Mouse (Mus musculus) neural tube, embryonic 14.5 days (tissue): Measurements from ENCODE around the gene Abi1. TPM values are rescaled to one million over a fixed set of nuclear protein-coding genes. Genes with fewer than 3 reads are reported as not detected.
"Not testable (repeated sequence)": the region's sequence is repeated elsewhere in the genome, so short reads cannot be mapped to it uniquely, and the experiment has no call there.

ENCODE experiments used
- ATAC-seq: fragments of 200-750 bp; cut with Nextera tagmentation; 2 replicates; pipeline ENCODE4 v1.8.0; 2017; ENCODE audit warnings: low read depth, mild to moderate bottlenecking, moderate TSS enrichment, moderate library complexity
- H3K27ac ChIP-seq: fragments of 300-500 bp; sonication (generic); 2 replicates; pipeline ENCODE4 v1.5.1; 2014; ENCODE audit warnings: low read depth, mild to moderate bottlenecking, control low read depth, low read length, moderate library complexity, mixed read lengths
- H3K27me3 ChIP-seq: fragments of 300-500 bp; sonication (generic); 2 replicates; pipeline ENCODE4 v1.6.1; 2014; ENCODE audit warnings: low read length; ENCODE audit not compliant: control insufficient read depth, insufficient read depth
- H3K36me3 ChIP-seq: fragments of 300-500 bp; sonication (generic); 2 replicates; pipeline ENCODE4 v1.6.1; 2014; ENCODE audit warnings: low read length, mixed read lengths; ENCODE audit not compliant: control insufficient read depth, insufficient read depth
- H3K4me1 ChIP-seq: fragments of 300-500 bp; sonication (generic); 2 replicates; pipeline ENCODE4 v1.6.1; 2014; ENCODE audit warnings: low read length; ENCODE audit not compliant: control insufficient read depth, insufficient read depth
- H3K4me2 ChIP-seq: fragments of 300-500 bp; sonication (generic); 2 replicates; pipeline ENCODE4 v1.6.1; 2014; ENCODE audit warnings: mild to moderate bottlenecking, low read depth, low read length, control low read depth
- H3K4me3 ChIP-seq: fragments of 300-500 bp; sonication (generic); 2 replicates; pipeline ENCODE4 v1.5.1; 2014; ENCODE audit warnings: low read depth, low read length, control low read depth, mixed read lengths
- H3K9ac ChIP-seq: fragments of 300-500 bp; sonication (generic); replicated peaks from 2 replicates; pipeline ENCODE4 v1.6.1; 2014; ENCODE audit warnings: low read depth, mild to moderate bottlenecking, control low read depth, low read length, mixed read lengths
- H3K9me3 ChIP-seq: fragments of 300-500 bp; sonication (generic); 2 replicates; pipeline ENCODE4 v1.6.1; 2016; ENCODE audit warnings: low read length; ENCODE audit not compliant: control insufficient read depth
- WGBS: fragments of 180-500 bp; shearing (Covaris S2); extraction: QIAGEN DNeasy Blood & Tissue Kit; methylation state at CpG from one replicate; pipeline ENCODE4 v1.1.7; 2014; 5-methylcytosine and 5-hydroxymethylcytosine counted together
- polyA plus RNA-seq: library from polyadenylated mRNA; unstranded; fragments of >200 nt; fragmentation: Nextera tagmentation; extraction: Ambion mirVana; gene quantifications from 2 replicates; pipeline ENCODE4 v1.2.1, GENCODE M21; 2014

Gene Abi1
- polyA plus RNA-seq, 1 experiment from 2014 or later, result 64.8 TPM

GRCm38 (mm10) chr2:22961681-22962080, 78.4 kb downstream of the Abi1 start:
- no peak overlapping the region for H3K9ac ChIP-seq
- ATAC-seq, result no peak
- no peaks in the 10 kb centered on the region for H3K36me3 ChIP-seq
- WGBS, result 95% methylated on average over 2 of the region's 2 CpGs
- no peak overlapping the region for H3K4me3 ChIP-seq
- no peak overlapping the region for H3K4me2 ChIP-seq
- H3K4me1 ChIP-seq, result no peaks in the 10 kb centered on the region
- no peaks in the 10 kb centered on the region for H3K9me3 ChIP-seq
- H3K27me3 ChIP-seq, result no peaks in the 10 kb centered on the region
- H3K27ac ChIP-seq, result no peak overlapping the region

- no peaks in the 10 kb centered on the region for H3K4me1 ChIP-seq
- ATAC-seq, result no peak
- no peaks in the 10 kb centered on the region for H3K9me3 ChIP-seq
- no peaks in the 10 kb centered on the region for H3K36me3 ChIP-seq
- WGBS, result 67% methylated on average over 1 of the region's 1 CpGs
- no peak overlapping the region for H3K4me3 ChIP-seq
- no peaks in the 10 kb centered on the region for H3K27me3 ChIP-seq
- no peak overlapping the region for H3K9ac ChIP-seq
- H3K27ac ChIP-seq, result no peak overlapping the region
- no peak overlapping the region for H3K4me2 ChIP-seq
These were observed 82.6 kb downstream of the Abi1 start for GRCm38 (mm10) chr2:22957415-22957814.

DNA sequence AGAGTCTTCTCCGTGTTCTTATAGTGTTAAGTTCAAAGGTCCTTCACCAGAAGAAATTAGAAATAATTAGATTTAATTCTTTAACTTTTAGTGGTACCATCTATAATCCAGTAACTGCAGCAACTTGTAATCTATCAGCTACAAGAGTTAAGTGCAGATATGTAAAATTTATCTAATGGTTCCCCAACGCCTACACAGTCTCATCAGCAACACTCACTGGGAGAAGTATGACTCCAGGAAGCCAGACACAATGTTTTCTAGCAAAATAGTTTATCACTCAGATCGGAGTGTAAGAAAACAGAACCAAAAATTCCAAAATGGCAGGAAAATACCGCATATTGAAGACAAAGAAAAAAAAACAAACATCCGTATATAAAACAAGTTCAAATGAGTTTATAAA, 84.1 kb downstream of the Abi1 start:
- 93% methylated on average over 5 of the region's 5 CpGs for WGBS
- Histone ChIP-seq H3K9ac (no peak overlapping the region), H3K9me3 (no peaks in the 10 kb centered on the region), H3K27me3 (no peaks in the 10 kb centered on the region), H3K36me3 (no peaks in the 10 kb centered on the region), H3K4me1 (no peaks in the 10 kb centered on the region), H3K4me3 (no peak overlapping the region), H3K4me2 (no peak overlapping the region), H3K27ac (no peak overlapping the region)
- no peak for ATAC-seq

DNA sequence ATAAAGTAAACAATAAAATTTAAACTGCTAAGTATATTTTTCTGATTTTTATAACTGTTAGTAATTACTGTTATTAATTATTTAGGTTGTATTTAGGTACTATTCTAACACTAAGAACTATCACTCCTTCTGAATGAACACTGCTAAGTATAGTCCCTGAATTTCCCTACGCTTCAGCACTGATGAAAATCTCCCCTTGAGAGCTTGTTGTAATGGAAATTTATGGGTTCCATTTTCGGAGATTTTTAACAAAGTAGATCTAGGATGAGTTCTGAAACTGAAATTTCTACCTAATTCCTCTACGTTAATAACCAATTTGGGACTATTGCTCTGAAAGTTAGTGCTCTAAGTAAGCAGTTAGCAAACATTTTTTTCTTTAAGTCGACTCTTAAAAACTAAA, 85.8 kb downstream of the Abi1 start:
- no peak overlapping the region for H3K4me2 ChIP-seq
- no peaks in the 10 kb centered on the region for H3K36me3 ChIP-seq
- no peaks in the 10 kb centered on the region for H3K27me3 ChIP-seq
- no peak overlapping the region for H3K27ac ChIP-seq
- ATAC-seq, result no peak
- no peaks in the 10 kb centered on the region for H3K4me1 ChIP-seq
- no peaks in the 10 kb centered on the region for H3K9me3 ChIP-seq
- no peak overlapping the region for H3K9ac ChIP-seq
- H3K4me3 ChIP-seq, result no peak overlapping the region
- 89% methylated on average over 4 of the region's 4 CpGs for WGBS

- H3K9me3 ChIP-seq, result no peaks in the 10 kb centered on the region
- WGBS, result 78% methylated on average over 4 of the region's 4 CpGs
- no peak overlapping the region for H3K4me2 ChIP-seq
- no peak overlapping the region for H3K4me3 ChIP-seq
- H3K9ac ChIP-seq, result no peak overlapping the region
- H3K27me3 ChIP-seq, result no peaks in the 10 kb centered on the region
- H3K4me1 ChIP-seq, result no peaks in the 10 kb centered on the region
- H3K27ac ChIP-seq, result no peak overlapping the region
- ATAC-seq, result no peak
- no peaks in the 10 kb centered on the region for H3K36me3 ChIP-seq
These were observed 90.1 kb downstream of the Abi1 start for GRCm38 (mm10) chr2:22949956-22950355.

GRCm38 (mm10) chr2:22933556-22933955, 106.5 kb downstream of the Abi1 start:
- ATAC-seq, result no peak
- H3K9me3 ChIP-seq, result no peaks in the 10 kb centered on the region
- no peak overlapping the region for H3K4me3 ChIP-seq
- 82% methylated on average over 1 of the region's 1 CpGs for WGBS
- H3K9ac ChIP-seq, result no peak overlapping the region
- H3K4me2 ChIP-seq, result no peak overlapping the region
- peaks cover 16% of the 10 kb centered on the region; the same call in 1 of the 2 replicates for H3K36me3 ChIP-seq
- H3K4me1 ChIP-seq, result no peaks in the 10 kb centered on the region
- no peak overlapping the region for H3K27ac ChIP-seq
- no peaks in the 10 kb centered on the region for H3K27me3 ChIP-seq

DNA sequence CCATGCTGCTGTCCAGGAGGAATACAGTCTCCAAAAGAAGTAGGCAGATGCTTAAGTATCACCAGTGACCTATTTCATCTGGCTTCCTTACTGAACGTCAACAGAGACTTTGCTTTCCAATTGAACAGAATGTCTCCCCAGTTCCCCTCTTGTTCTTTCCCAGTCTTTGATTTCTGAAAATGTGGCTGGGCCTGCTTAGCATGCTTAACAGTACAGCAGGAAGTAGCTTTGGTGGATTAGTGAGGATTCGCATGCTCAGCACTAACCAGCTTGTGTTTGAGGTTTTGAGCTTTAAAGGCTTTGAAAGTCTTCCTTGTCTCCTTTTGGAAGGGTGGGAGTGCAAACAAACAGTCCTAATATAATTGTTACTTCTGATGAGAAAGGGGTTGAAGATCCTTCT, 111.8 kb downstream of the Abi1 start:
- Histone ChIP-seq H3K9me3 (no peaks in the 10 kb centered on the region), H3K36me3 (peaks cover 11% of the 10 kb centered on the region; the same call in 1 of the 2 replicates), H3K4me2 (no peak overlapping the region), H3K9ac (no peak overlapping the region), H3K4me1 (no peaks in the 10 kb centered on the region), H3K4me3 (no peak overlapping the region), H3K27ac (no peak overlapping the region), H3K27me3 (no peaks in the 10 kb centered on the region)
- whole genome bisulfite sequencing, result 89% methylated on average over 2 of the region's 2 CpGs
- ATAC-seq, result no peak

- H3K4me2 ChIP-seq, H3K27ac ChIP-seq, H3K4me3 ChIP-seq, H3K9me3 ChIP-seq, H3K27me3 ChIP-seq, H3K36me3 ChIP-seq, H3K9ac ChIP-seq, H3K4me1 ChIP-seq, ATAC-seq: not testable (repeated sequence)
- 98% methylated on average over 2 of the region's 3 CpGs for WGBS
These were observed 114.1 kb downstream of the Abi1 start for GRCm38 (mm10) chr2:22925911-22926310.

DNA sequence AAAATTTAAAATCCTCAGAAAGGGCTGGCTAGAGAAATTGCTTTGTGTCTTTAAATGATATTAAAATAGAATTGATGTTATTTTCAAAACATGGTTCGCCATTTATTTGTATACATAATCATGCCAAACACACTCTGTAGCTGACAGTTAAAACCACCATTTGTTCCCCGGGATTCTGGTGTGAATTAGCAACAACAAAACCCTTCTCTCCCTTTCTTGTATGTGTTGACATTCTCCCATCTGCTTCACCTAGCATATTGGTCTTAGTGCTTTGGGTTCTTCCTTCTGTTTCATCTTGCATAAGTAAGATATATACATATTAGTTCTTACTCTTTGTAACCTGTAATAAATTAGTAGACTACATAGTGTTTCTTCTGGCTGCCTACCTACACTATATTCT, 121.4 kb downstream of the Abi1 start:
- ATAC-seq, result no peak
- 92% methylated on average over 2 of the region's 2 CpGs for WGBS
- no peak overlapping the region for H3K4me2 ChIP-seq
- H3K9ac ChIP-seq, result no peak overlapping the region
- no peaks in the 10 kb centered on the region for H3K9me3 ChIP-seq
- peaks cover 14% of the 10 kb centered on the region for H3K36me3 ChIP-seq
- H3K4me1 ChIP-seq, result no peaks in the 10 kb centered on the region
- H3K4me3 ChIP-seq, result no peak overlapping the region
- no peaks in the 10 kb centered on the region for H3K27me3 ChIP-seq
- no peak overlapping the region for H3K27ac ChIP-seq

GRCm38 (mm10) chr2:22914421-22914820, 125.6 kb downstream of the Abi1 start:
- Histone ChIP-seq H3K9ac (no peak overlapping the region), H3K36me3 (peaks cover 23% of the 10 kb centered on the region), H3K4me2 (no peak overlapping the region), H3K9me3 (no peaks in the 10 kb centered on the region), H3K4me1 (no peaks in the 10 kb centered on the region), H3K4me3 (no peak overlapping the region), H3K27me3 (no peaks in the 10 kb centered on the region), H3K27ac (no peak overlapping the region)
- WGBS, result 96% methylated on average over 3 of the region's 3 CpGs
- ATAC-seq, result no peak
